Mouse (Mus musculus) C2C12 (cell line): ENCODE measurements at regions not wholly inside any gene's neighbourhood (a gene's known extent, or its start where the extent isn't known, plus 50 kb on each side); places are given as distances from the start of the nearest gene placed in this dataset.

Experiments
- CTCF ChIP-seq: IDR thresholded peaks from one replicate; pipeline ENCODE4 v1.5.1; 2011; ENCODE audit not compliant: control insufficient read depth, insufficient read depth, insufficient read length
- USF1 ChIP-seq: IDR thresholded peaks from one replicate; pipeline ENCODE4 v1.6.1; 2011; ENCODE audit warnings: low read depth, mild to moderate bottlenecking, control low read depth, moderate library complexity

DNA sequence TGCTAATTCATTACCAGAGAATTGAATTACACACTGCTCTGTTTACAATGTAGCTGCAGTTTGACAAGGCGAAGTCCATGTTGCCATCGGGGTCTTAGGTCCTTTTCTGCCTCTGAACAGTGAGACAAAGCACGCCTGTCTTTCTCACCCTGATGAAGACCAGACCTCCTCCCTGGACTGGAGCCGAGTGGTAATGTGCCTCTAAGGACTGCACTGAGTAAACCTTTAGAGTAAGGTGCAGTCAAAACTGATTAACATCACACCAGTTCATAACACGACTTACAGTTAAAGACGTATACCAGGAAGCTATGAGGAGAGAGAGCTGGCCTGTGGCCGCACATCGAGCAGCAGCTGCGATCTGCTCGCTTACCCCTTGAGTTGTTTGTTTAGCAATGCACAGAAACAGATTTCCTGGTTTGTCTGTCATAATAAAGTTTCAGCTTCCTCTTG is 2322.1 kb downstream of the 4930444P10Rik start:
- no peak for TF ChIP-seq USF1
- no peak for TF ChIP-seq CTCF
